Mouse (Mus musculus) thymus, adult 2 months (tissue): ENCODE measurements around the gene Clstn1.

Experiments used
- CTCF ChIP-seq: fragments of 200-500 bp; IDR thresholded peaks from 2 replicates; pipeline ENCODE4 v1.5.1; 2012; ENCODE audit warnings: mild to moderate bottlenecking, control low read depth, low read length, moderate library complexity, borderline replicate concordance; ENCODE audit not compliant: control insufficient read depth, poor library complexity, insufficient read depth; ENCODE audit errors: extremely low read depth
- POLR2A ChIP-seq: fragments of 200-500 bp; IDR thresholded peaks from 2 replicates; pipeline ENCODE4 v1.6.1; 2012; ENCODE audit warnings: mild to moderate bottlenecking, low read length, control low read depth, moderate library complexity; ENCODE audit not compliant: control insufficient read depth, poor library complexity, insufficient read depth; ENCODE audit errors: extremely low read depth

DNA sequence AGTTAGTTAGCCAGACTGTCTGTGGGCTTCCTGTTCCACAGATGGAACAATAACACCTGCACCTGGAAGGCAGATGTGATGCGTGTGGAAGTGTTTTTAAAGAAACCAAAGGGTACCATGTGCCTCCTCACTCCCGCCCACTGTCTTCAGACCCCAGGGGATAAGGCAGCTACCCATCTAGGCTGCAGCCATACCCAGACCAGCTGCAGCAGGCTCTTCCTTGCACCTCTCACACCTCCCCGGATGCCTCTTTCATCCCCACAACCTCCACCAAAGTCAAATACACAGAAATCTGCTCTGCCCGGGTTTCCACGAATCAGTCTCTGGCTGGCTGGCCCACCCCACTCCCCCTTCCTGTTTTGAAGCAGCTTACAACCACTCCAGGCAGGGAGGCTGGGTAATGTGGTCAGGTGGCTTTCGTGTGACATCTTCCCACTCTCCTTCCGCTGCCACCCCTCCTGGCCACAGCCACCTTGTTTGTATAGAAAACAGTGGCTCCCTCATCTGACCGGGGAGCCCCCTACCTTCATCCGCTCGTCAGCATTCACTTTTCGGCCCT lies 71.7 kb downstream of the Clstn1 start:
- TF ChIP-seq POLR2A = peak; percentile 31; the same call in 1 of the 2 replicates
- peak; percentile 26; the same call in 1 of the 2 replicates for TF ChIP-seq CTCF
